Mouse (Mus musculus): ENCODE measurements at regions not wholly inside any gene's neighbourhood (a gene's known extent, or its start where the extent isn't known, plus 50 kb on each side); places are given as distances from the start of the nearest gene placed in this dataset.

- 70% methylated on average over 6 of the region's 6 CpGs for WGBS (ENCODE audit: insufficient replicate concordance)
- no peak for ATAC-seq
- Histone ChIP-seq H3K4me3 (ENCODE audit: low read depth, low read length) (no peak overlapping the region), H3K27ac (ENCODE audit: low read depth) (no peak overlapping the region), H3K4me1 (ENCODE audit: insufficient read depth) (peaks cover 5% of the 10 kb centered on the region), H3K4me2 (ENCODE audit: low read depth, low read length) (no peak overlapping the region), H3K36me3 (replicated peaks; ENCODE audit: insufficient read depth, low read length) (no peaks in the 10 kb centered on the region), H3K9ac (replicated peaks) (no peak overlapping the region), H3K27me3 (ENCODE audit: insufficient read depth, low read length) (no peaks in the 10 kb centered on the region), H3K9me3 (ENCODE audit: low read length) (0 out of 2 replicates have a peak, but pooled peaks cover 2% of the 10 kb centered on the region)
- TF ChIP-seq CTCF (IDR thresholded peaks at IDR 0.05; ENCODE audit: low read depth) (no peak), EP300 (IDR thresholded peaks at IDR 0.05; ENCODE audit: low read depth) (no peak)
- no peak for DNase-seq
These were observed 75.8 kb upstream of the Spred2 start for GRCm38 (mm10) chr11:19848412-19848811.

GRCm38 (mm10) chr11:19849347-19849811 is 74.8 kb upstream of the Spred2 start:
- TF ChIP-seq EP300 (IDR thresholded peaks at IDR 0.05; ENCODE audit: low read depth) (no peak), CTCF (IDR thresholded peaks at IDR 0.05; ENCODE audit: low read depth) (no peak)
- H3K27ac ChIP-seq (ENCODE audit: low read depth), result peak overlapping the region; percentile 12; the same call in 1 of the 2 replicates
- no peak overlapping the region for H3K9ac ChIP-seq (replicated peaks)
- 56% methylated on average over 4 of the region's 4 CpGs for WGBS (ENCODE audit: insufficient replicate concordance)
- no peaks in the 10 kb centered on the region for H3K36me3 ChIP-seq (replicated peaks; ENCODE audit: insufficient read depth, low read length)
- no peaks in the 10 kb centered on the region for H3K27me3 ChIP-seq (ENCODE audit: insufficient read depth, low read length)
- ATAC-seq, result peak; percentile 48
- no peak for DNase-seq
- H3K4me2 ChIP-seq (ENCODE audit: low read depth, low read length), result no peak overlapping the region
- H3K9me3 ChIP-seq (ENCODE audit: low read length), result no peaks in the 10 kb centered on the region
- H3K4me1 ChIP-seq (ENCODE audit: insufficient read depth), result peaks cover 5% of the 10 kb centered on the region
- H3K4me3 ChIP-seq (ENCODE audit: low read depth, low read length), result no peak overlapping the region

GRCm38 (mm10) chr11:19849844-19850420 is 74.2 kb upstream of the Spred2 start:
- Histone ChIP-seq H3K27me3 (ENCODE audit: insufficient read depth, low read length) (no peaks in the 10 kb centered on the region), H3K4me2 (ENCODE audit: low read depth, low read length) (no peak overlapping the region), H3K9ac (replicated peaks) (no peak overlapping the region), H3K36me3 (replicated peaks; ENCODE audit: insufficient read depth, low read length) (no peaks in the 10 kb centered on the region), H3K4me1 (ENCODE audit: insufficient read depth) (peaks cover 5% of the 10 kb centered on the region), H3K9me3 (ENCODE audit: low read length) (no peaks in the 10 kb centered on the region), H3K4me3 (ENCODE audit: low read depth, low read length) (no peak overlapping the region), H3K27ac (ENCODE audit: low read depth) (peak overlapping the region; percentile 12; the same call in 1 of the 2 replicates)
- WGBS (ENCODE audit: insufficient replicate concordance), result 61% methylated on average over 3 of the region's 3 CpGs
- no peak for TF ChIP-seq CTCF (IDR thresholded peaks at IDR 0.05; ENCODE audit: low read depth)
- TF ChIP-seq EP300 (IDR thresholded peaks at IDR 0.05; ENCODE audit: low read depth), result no peak
- ATAC-seq (peak; percentile 87), DNase-seq (no peak)

GRCm38 (mm10) chr11:19851022-19851615 is 73.1 kb upstream of the Spred2 start:
- Histone ChIP-seq H3K9me3 (ENCODE audit: low read length) (no peaks in the 10 kb centered on the region), H3K36me3 (replicated peaks; ENCODE audit: insufficient read depth, low read length) (no peaks in the 10 kb centered on the region), H3K9ac (replicated peaks) (no peak overlapping the region), H3K27ac (ENCODE audit: low read depth) (0 out of 2 replicates have a peak overlapping the region, but pooled peaks have one; percentile 44), H3K4me1 (ENCODE audit: insufficient read depth) (peaks cover 5% of the 10 kb centered on the region), H3K4me2 (ENCODE audit: low read depth, low read length) (peak overlapping the region; percentile 7; the same call in 1 of the 2 replicates), H3K4me3 (ENCODE audit: low read depth, low read length) (no peak overlapping the region), H3K27me3 (ENCODE audit: insufficient read depth, low read length) (no peaks in the 10 kb centered on the region)
- peak; percentile 50; the same call in 1 of the 2 replicates for ATAC-seq
- DNase-seq, result no peak
- WGBS (ENCODE audit: insufficient replicate concordance), result 29% methylated on average over 6 of the region's 6 CpGs
- TF ChIP-seq CTCF (IDR thresholded peaks at IDR 0.05; ENCODE audit: low read depth) (no peak), EP300 (IDR thresholded peaks at IDR 0.05; ENCODE audit: low read depth) (no peak)

- Histone ChIP-seq H3K36me3 (replicated peaks; ENCODE audit: insufficient read depth, low read length) (no peaks in the 10 kb centered on the region), H3K27ac (ENCODE audit: low read depth) (no peak overlapping the region), H3K4me3 (ENCODE audit: low read depth, low read length) (no peak overlapping the region), H3K4me2 (ENCODE audit: low read depth, low read length) (no peak overlapping the region), H3K9ac (replicated peaks) (no peak overlapping the region), H3K27me3 (ENCODE audit: insufficient read depth, low read length) (no peaks in the 10 kb centered on the region), H3K9me3 (ENCODE audit: low read length) (no peaks in the 10 kb centered on the region), H3K4me1 (ENCODE audit: insufficient read depth) (no peaks in the 10 kb centered on the region)
- DNase-seq (no peak), ATAC-seq (no peak)
- 83% methylated on average over 4 of the region's 4 CpGs for whole genome bisulfite sequencing (ENCODE audit: insufficient replicate concordance)
- TF ChIP-seq CTCF (IDR thresholded peaks at IDR 0.05; ENCODE audit: low read depth) (no peak), EP300 (IDR thresholded peaks at IDR 0.05; ENCODE audit: low read depth) (no peak)
These were observed 62.6 kb upstream of the Spred2 start for GRCm38 (mm10) chr11:19861596-19861995.

- Histone ChIP-seq H3K4me1 (ENCODE audit: insufficient read depth) (no peaks in the 10 kb centered on the region), H3K27me3 (ENCODE audit: insufficient read depth, low read length) (no peaks in the 10 kb centered on the region), H3K9me3 (ENCODE audit: low read length) (peaks cover 3% of the 10 kb centered on the region; the same call in 1 of the 2 replicates), H3K4me2 (ENCODE audit: low read depth, low read length) (no peak overlapping the region), H3K9ac (replicated peaks) (no peak overlapping the region), H3K27ac (ENCODE audit: low read depth) (no peak overlapping the region), H3K4me3 (ENCODE audit: low read depth, low read length) (no peak overlapping the region), H3K36me3 (replicated peaks; ENCODE audit: insufficient read depth, low read length) (no peaks in the 10 kb centered on the region)
- no peak for ATAC-seq
- 58% methylated on average over 3 of the region's 3 CpGs for WGBS (ENCODE audit: insufficient replicate concordance)
- no peak for DNase-seq
- no peak for TF ChIP-seq EP300 (IDR thresholded peaks at IDR 0.05; ENCODE audit: low read depth)
- TF ChIP-seq CTCF (IDR thresholded peaks at IDR 0.05; ENCODE audit: low read depth), result no peak
These were observed 60.8 kb upstream of the Spred2 start for GRCm38 (mm10) chr11:19863327-19863726.
